Mouse (Mus musculus): Measurements from ENCODE around the gene Apba3. TPM values are rescaled to one million over a fixed set of nuclear protein-coding genes. Genes with fewer than 3 reads are reported as not detected.
"Not testable (repeated sequence)": the region's sequence is repeated elsewhere in the genome, so short reads cannot be mapped to it uniquely, and the experiment has no call there.

The Apba3 gene
- polyA plus RNA-seq (2011; ENCODE audit: insufficient read depth, insufficient read length, low replicate concordance, missing spikeins): 14.6 and 32.8 TPM in 2 replicates

- Histone ChIP-seq H3K27ac (ENCODE audit: control insufficient read depth, insufficient read depth, low read depth, low read length, poor library complexity) (peak within 1 kb of the TSS; percentile 87), H3K4me1 (ENCODE audit: control insufficient read depth, insufficient read depth, low read length) (no peaks in the 10 kb centered on the region), H3K4me3 (replicated peaks; ENCODE audit: control insufficient read depth, low read depth, low read length) (peak within 1 kb of the TSS; percentile 89)
- TF ChIP-seq CTCF (IDR thresholded peaks at IDR 0.05; ENCODE audit: control insufficient read depth, insufficient read depth, low read length): no peak
- TF ChIP-seq POLR2A (IDR thresholded peaks at IDR 0.05; ENCODE audit: borderline replicate concordance, control insufficient read depth, low read depth, low read length): no peak; the same call in 1 of the 2 replicates
- under 1% methylated on average over 48 of the region's 48 CpGs for WGBS
These were observed at the start of gene Apba3, which contains the start of gene Mrpl54 for GRCm38 (mm10) chr10:81266211-81267105. Gene Apba3 (plus strand): TSS chr10:81266960. Gene Mrpl54 (minus strand): TSS chr10:81266934.

GRCm38 (mm10) chr10:81217267-81217666, 49.5 kb upstream of the Apba3 start:
- peak; percentile 62 for TF ChIP-seq CTCF (IDR thresholded peaks at IDR 0.05; ENCODE audit: control insufficient read depth, insufficient read depth, low read length)
- H3K27ac ChIP-seq (ENCODE audit: control insufficient read depth, insufficient read depth, low read depth, low read length, poor library complexity); H3K4me3 ChIP-seq (replicated peaks; ENCODE audit: control insufficient read depth, low read depth, low read length); H3K4me1 ChIP-seq (ENCODE audit: control insufficient read depth, insufficient read depth, low read length): not testable (repeated sequence)
- WGBS: 12% methylated on average over 1 of the region's 1 CpGs

GRCm38 (mm10) chr10:81217964-81218363, 48.8 kb upstream of the Apba3 start:
- Histone ChIP-seq H3K4me3 (replicated peaks; ENCODE audit: control insufficient read depth, low read depth, low read length) (no peak overlapping the region), H3K4me1 (ENCODE audit: control insufficient read depth, insufficient read depth, low read length) (no peaks in the 10 kb centered on the region; the same call in 1 of the 2 replicates), H3K27ac (ENCODE audit: control insufficient read depth, insufficient read depth, low read depth, low read length, poor library complexity) (no peak overlapping the region)
- WGBS: 12% methylated on average over 7 of the region's 7 CpGs
- peak; percentile 93 for TF ChIP-seq CTCF (IDR thresholded peaks at IDR 0.05; ENCODE audit: control insufficient read depth, insufficient read depth, low read length)
- no peak for TF ChIP-seq POLR2A (IDR thresholded peaks at IDR 0.05; ENCODE audit: borderline replicate concordance, control insufficient read depth, low read depth, low read length)

- 50% methylated on average over 5 of the region's 5 CpGs for WGBS
- no peak for TF ChIP-seq POLR2A (IDR thresholded peaks at IDR 0.05; ENCODE audit: borderline replicate concordance, control insufficient read depth, low read depth, low read length)
- Histone ChIP-seq H3K27ac (ENCODE audit: control insufficient read depth, insufficient read depth, low read depth, low read length, poor library complexity) (no peak overlapping the region), H3K4me1 (ENCODE audit: control insufficient read depth, insufficient read depth, low read length) (no peaks in the 10 kb centered on the region; the same call in 1 of the 2 replicates), H3K4me3 (replicated peaks; ENCODE audit: control insufficient read depth, low read depth, low read length) (no peak overlapping the region)
These were observed 45.3 kb upstream of the Apba3 start for GRCm38 (mm10) chr10:81221402-81222015.

GRCm38 (mm10) chr10:81223731-81224130, 43.0 kb upstream of the Apba3 start:
- not testable (repeated sequence) for H3K27ac ChIP-seq (ENCODE audit: control insufficient read depth, insufficient read depth, low read depth, low read length, poor library complexity); H3K4me1 ChIP-seq (ENCODE audit: control insufficient read depth, insufficient read depth, low read length); H3K4me3 ChIP-seq (replicated peaks; ENCODE audit: control insufficient read depth, low read depth, low read length)
- WGBS: 68% methylated on average over 2 of the region's 2 CpGs

GRCm38 (mm10) chr10:81229735-81230437, 36.9 kb upstream of the Apba3 start:
- no peak for TF ChIP-seq POLR2A (IDR thresholded peaks at IDR 0.05; ENCODE audit: borderline replicate concordance, control insufficient read depth, low read depth, low read length)
- no peak for TF ChIP-seq CTCF (IDR thresholded peaks at IDR 0.05; ENCODE audit: control insufficient read depth, insufficient read depth, low read length)
- Histone ChIP-seq H3K27ac (ENCODE audit: control insufficient read depth, insufficient read depth, low read depth, low read length, poor library complexity) (no peak overlapping the region), H3K4me3 (replicated peaks; ENCODE audit: control insufficient read depth, low read depth, low read length) (no peak overlapping the region), H3K4me1 (ENCODE audit: control insufficient read depth, insufficient read depth, low read length) (no peaks in the 10 kb centered on the region)
- 9% methylated on average over 20 of the region's 20 CpGs for WGBS

GRCm38 (mm10) chr10:81230438-81231332, 36.1 kb upstream of the Apba3 start, which contains the start of gene Atcay:
Gene Atcay (minus strand): TSS chr10:81230833.
- Histone ChIP-seq H3K4me3 (replicated peaks; ENCODE audit: control insufficient read depth, low read depth, low read length) (no peak within 1 kb of the TSS), H3K4me1 (ENCODE audit: control insufficient read depth, insufficient read depth, low read length) (no peaks in the 10 kb centered on the region), H3K27ac (ENCODE audit: control insufficient read depth, insufficient read depth, low read depth, low read length, poor library complexity) (no peak within 1 kb of the TSS)
- TF ChIP-seq POLR2A (IDR thresholded peaks at IDR 0.05; ENCODE audit: borderline replicate concordance, control insufficient read depth, low read depth, low read length) (no peak), CTCF (IDR thresholded peaks at IDR 0.05; ENCODE audit: control insufficient read depth, insufficient read depth, low read length) (peak; percentile 41; the same call in 1 of the 2 replicates)
- 11% methylated on average over 27 of the region's 27 CpGs for WGBS
